8 mouse cellular contexts compared by ENCODE assay signal in genomic region chr5:148960211-148960610, GRCm38 (mm10). TPM values are rescaled to one million over a fixed set of nuclear protein-coding genes. Genes with fewer than 3 reads are reported as not detected.
A peak's percentile ranks its signal among the peaks of the same experiment; 100 is the strongest.
DNase-seq lines count a peak whose midpoint lies in the region; ATAC-seq and TF ChIP-seq lines count a peak whose summit lies in the region.

No protein-coding gene starts in this region.

- TF ChIP-seq CTCF in lung, postnatal 0 days (IDR thresholded peaks at IDR 0.05), result no peak
- no peak for TF ChIP-seq CTCF in kidney, postnatal 0 days (IDR thresholded peaks at IDR 0.05; ENCODE audit: low read depth)

- no peak for TF ChIP-seq EP300 in lung, postnatal 0 days (IDR thresholded peaks at IDR 0.05)

- no peaks in the 10 kb centered on the region for H3K36me3 ChIP-seq in lung, postnatal 0 days (ENCODE audit: insufficient read depth, low read length)
- H3K36me3 ChIP-seq in kidney, postnatal 0 days (ENCODE audit: insufficient read depth, low read length), result no peaks in the 10 kb centered on the region
- H3K36me3 ChIP-seq in stomach, embryonic 14.5 days (ENCODE audit: control insufficient read depth, insufficient read depth, low read length), result no peaks in the 10 kb centered on the region

- no peak overlapping the region for H3K4me3 ChIP-seq in lung, postnatal 0 days (ENCODE audit: low read depth, low read length)
- H3K4me3 ChIP-seq in kidney, postnatal 0 days (replicated peaks; ENCODE audit: low read depth, low read length), result peak overlapping the region; percentile 30; the same call in 1 of the 2 replicates
- peak overlapping the region; percentile 38; the same call in 1 of the 2 replicates for H3K4me3 ChIP-seq in stomach, embryonic 14.5 days (ENCODE audit: low read depth, low read length)

- no peak for ATAC-seq in lung, postnatal 0 days
- peak; percentile 24; the same call in 1 of the 2 replicates for ATAC-seq in kidney, postnatal 0 days (replicated peaks; ENCODE audit: low FRiP score, low read depth)
- ATAC-seq in stomach, embryonic 14.5 days (ENCODE audit: insufficient number of reproducible peaks, insufficient read depth, low FRiP score, low read depth), result no peak

- peak overlapping the region; percentile 43 for H3K27ac ChIP-seq in lung, postnatal 0 days (ENCODE audit: low read length)
- H3K27ac ChIP-seq in kidney, postnatal 0 days, result peak overlapping the region; percentile 92
- H3K27ac ChIP-seq in stomach, embryonic 14.5 days (ENCODE audit: low read length), result peak overlapping the region; percentile 74

- H3K4me1 ChIP-seq in lung, postnatal 0 days (ENCODE audit: insufficient read depth, low read depth, low read length), result peaks cover 6% of the 10 kb centered on the region; the same call in 1 of the 2 replicates
- H3K4me1 ChIP-seq in kidney, postnatal 0 days (replicated peaks; ENCODE audit: insufficient read depth, low read length), result peaks cover 15% of the 10 kb centered on the region; the same call in 1 of the 2 replicates
- peaks cover 23% of the 10 kb centered on the region for H3K4me1 ChIP-seq in stomach, embryonic 14.5 days (ENCODE audit: control insufficient read depth, insufficient read depth, low read length)

- WGBS in lung, postnatal 0 days, result 69% methylated on average over 10 of the region's 10 CpGs
- WGBS in kidney, postnatal 0 days, result 68% methylated on average over 10 of the region's 10 CpGs
- WGBS in stomach, embryonic 14.5 days, result 53% methylated on average over 10 of the region's 10 CpGs

- H3K9me3 ChIP-seq in lung, postnatal 0 days (ENCODE audit: low read length), result no peaks in the 10 kb centered on the region
- H3K9me3 ChIP-seq in kidney, postnatal 0 days (replicated peaks; ENCODE audit: low read length), result no peaks in the 10 kb centered on the region
- H3K9me3 ChIP-seq in stomach, embryonic 14.5 days (ENCODE audit: control insufficient read depth, low read depth, low read length), result no peaks in the 10 kb centered on the region

- no peaks in the 10 kb centered on the region for H3K27me3 ChIP-seq in lung, postnatal 0 days (replicated peaks; ENCODE audit: insufficient read depth, low read length)
- no peaks in the 10 kb centered on the region for H3K27me3 ChIP-seq in kidney, postnatal 0 days (ENCODE audit: insufficient read depth, low read length)
- no peaks in the 10 kb centered on the region for H3K27me3 ChIP-seq in stomach, embryonic 14.5 days (ENCODE audit: control insufficient read depth, insufficient read depth, low read length)

- DNase-seq in adrenal gland, postnatal 14 days, result peak; percentile 57
- no peak for DNase-seq in adrenal gland, adult 18-20 months (ENCODE audit: low spot score in 2 of 2)
- no peak for DNase-seq in lung, postnatal 0 days (ENCODE audit: low spot score)
- no peak for DNase-seq in lung, postnatal 4 days
- no peak for DNase-seq in kidney, postnatal 0 days (ENCODE audit: low spot score)
- DNase-seq in spleen, postnatal 10 days (ENCODE audit: low spot score in 2 of 2), result no peak
- DNase-seq in cerebellum, adult 18-20 months, result no peak

- peak overlapping the region; percentile 79 for H3K4me2 ChIP-seq in lung, postnatal 0 days (replicated peaks; ENCODE audit: low read depth, low read length)
- peak overlapping the region; percentile 75 for H3K4me2 ChIP-seq in kidney, postnatal 0 days (ENCODE audit: low read length)
- peak overlapping the region; percentile 82 for H3K4me2 ChIP-seq in stomach, embryonic 14.5 days (replicated peaks; ENCODE audit: low read depth, low read length)

- no peak overlapping the region for H3K9ac ChIP-seq in lung, postnatal 0 days (replicated peaks; ENCODE audit: low read depth)
- peak overlapping the region; percentile 46; the same call in 1 of the 2 replicates for H3K9ac ChIP-seq in kidney, postnatal 0 days (ENCODE audit: low read depth, low read length)
- peak overlapping the region; percentile 25; the same call in 1 of the 2 replicates for H3K9ac ChIP-seq in stomach, embryonic 14.5 days (replicated peaks; ENCODE audit: low read depth, low read length)

RNA-seq across cellular contexts. Expression of gene Katnal1, which starts 31.1 kb away (rescaled TPM):
- total RNA-seq in adrenal gland, postnatal 14 days (2021), result 7.2 and 7.6 TPM in 2 replicates
- total RNA-seq in adrenal gland, adult 18-20 months (2021), result 1 to 10 TPM; 5.8 to 8.3 TPM
- 4.3 and 5.0 TPM in 2 replicates for polyA plus RNA-seq in lung, postnatal 0 days (2015; fragmentation: Nextera tagmentation; extraction: Ambion mirVana)
- polyA plus RNA-seq in kidney, postnatal 0 days (2015; fragmentation: Nextera tagmentation; extraction: Ambion mirVana), result 6.6 and 7.3 TPM in 2 replicates
- 13.0 and 14.9 TPM in 2 replicates for polyA plus RNA-seq in stomach, embryonic 14.5 days (2014; fragmentation: Nextera tagmentation; extraction: Ambion mirVana)

RNA-seq across cellular contexts. Expression of gene Gm42791, which starts 34.7 kb away (rescaled TPM):
- total RNA-seq in adrenal gland, postnatal 14 days (2021), result 5.6 and 6.2 TPM in 2 replicates
- 1 to 10 TPM; 3.4 to 8.0 TPM for total RNA-seq in adrenal gland, adult 18-20 months (2021)
- polyA plus RNA-seq in lung, postnatal 0 days (2015; fragmentation: Nextera tagmentation; extraction: Ambion mirVana), result 0.78 and 1.2 TPM in 2 replicates
- polyA plus RNA-seq in kidney, postnatal 0 days (2015; fragmentation: Nextera tagmentation; extraction: Ambion mirVana), result 0.22 TPM in 1 of 2 replicates, not detected in the other
- polyA plus RNA-seq in stomach, embryonic 14.5 days (2014; fragmentation: Nextera tagmentation; extraction: Ambion mirVana), result not detected in 2 replicates
